In the genomic region with DNA sequence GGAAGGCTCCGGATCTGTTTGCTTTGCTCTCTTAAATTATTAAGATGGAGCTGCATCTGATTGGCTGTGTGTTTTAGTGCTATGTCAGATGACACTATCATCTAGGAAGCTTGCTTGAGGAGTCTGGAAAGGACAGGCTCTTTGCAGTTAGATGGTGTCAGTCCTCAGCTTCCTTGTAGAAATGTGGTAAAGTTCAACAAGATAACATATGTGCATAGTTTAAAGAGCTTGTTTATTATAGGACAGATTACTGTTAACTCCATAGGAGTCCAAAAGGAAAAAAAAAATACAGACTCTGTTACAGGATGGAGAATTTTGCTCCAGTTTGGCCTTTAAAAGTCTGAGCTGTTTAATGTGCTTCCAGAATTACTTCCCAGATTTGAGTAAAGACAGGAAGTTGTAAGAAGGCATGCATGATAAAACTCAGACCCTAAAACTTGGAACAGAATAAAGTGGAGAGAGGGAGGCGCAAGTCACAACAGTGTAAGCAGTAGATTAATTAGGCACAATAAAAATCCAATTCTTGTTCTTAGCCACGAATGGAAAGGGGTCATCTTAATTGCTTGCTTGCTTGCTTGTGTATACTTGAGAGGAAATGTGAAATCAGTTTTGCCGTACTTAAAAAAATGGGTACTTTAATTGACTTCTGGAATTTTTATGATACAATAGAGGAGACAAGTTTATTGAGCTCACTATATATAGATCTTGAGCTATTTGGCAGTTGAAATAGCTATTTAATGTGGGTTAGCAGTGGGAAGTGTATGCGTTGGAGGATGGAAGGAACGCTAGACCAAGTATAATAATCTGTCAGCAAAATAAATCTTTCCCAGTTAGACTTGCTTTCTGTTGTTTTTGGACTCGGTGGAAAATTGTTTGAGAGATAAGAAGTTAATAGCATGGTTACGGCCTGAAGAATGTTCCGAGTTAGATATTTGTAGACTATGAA, we compare ENCODE assay signal across 19 mouse cellular contexts. TPM values are rescaled to one million over a fixed set of nuclear protein-coding genes. Genes with fewer than 3 reads are reported as not detected.
DNase-seq lines count a peak whose midpoint lies in the region; ATAC-seq and TF ChIP-seq lines count a peak whose summit lies in the region.
"Had no signal": no experiment of that assay in that cellular context is flagged by ENCODE, and none has a peak within 500 bp of the region (broad histone marks: within the 10 kb centered on the region; RNA-seq: fewer than 3 reads in every experiment).

No protein-coding gene starts in this region.

- H3K4me2 ChIP-seq in heart, embryonic 13.5 days: no peak overlapping the region
- H3K4me2 ChIP-seq in limb, embryonic 15.5 days: no peak overlapping the region
- H3K4me2 ChIP-seq: forebrain, embryonic 13.5 days; liver, embryonic 15.5 days; midbrain, embryonic 13.5 days had no signal

- H3K9me3 ChIP-seq in heart, embryonic 13.5 days: peaks cover 4% of the 10 kb centered on the region; the same call in 1 of the 2 replicates
- H3K9me3 ChIP-seq in limb, embryonic 15.5 days: no peaks in the 10 kb centered on the region; the same call in 1 of the 2 replicates
- H3K9me3 ChIP-seq: forebrain, embryonic 13.5 days; liver, embryonic 15.5 days; midbrain, embryonic 13.5 days had no signal

- 63% methylated on average over 9 of the region's 9 CpGs for WGBS in heart, embryonic 13.5 days
- WGBS in limb, embryonic 15.5 days: 33% methylated on average over 9 of the region's 9 CpGs

- H3K36me3 ChIP-seq in heart, embryonic 13.5 days: peaks cover 16% of the 10 kb centered on the region
- H3K36me3 ChIP-seq in limb, embryonic 15.5 days: no peaks in the 10 kb centered on the region
- H3K36me3 ChIP-seq: liver, embryonic 15.5 days; midbrain, embryonic 13.5 days had no signal

- H3K4me1 ChIP-seq in heart, embryonic 13.5 days: peaks cover 27% of the 10 kb centered on the region
- H3K4me1 ChIP-seq in embryonic fibroblast, embryonic 13.5 days (ENCODE audit: control insufficient read depth, insufficient read depth, low read length): no peaks in the 10 kb centered on the region; the same call in none of the 2 replicates
- H3K4me1 ChIP-seq in limb, embryonic 15.5 days: no peaks in the 10 kb centered on the region
- H3K4me1 ChIP-seq: liver, embryonic 15.5 days had no signal

- no peak for DNase-seq in heart, postnatal 25 days (ENCODE audit: low spot score)
- peak; percentile 36 for DNase-seq in kidney, postnatal 14 days
- DNase-seq in kidney, postnatal 4 days: no peak
- DNase-seq in cerebellum, adult 11 months: no peak
- no peak for DNase-seq in T-cell, adult 2 months (ENCODE audit: low spot score)
- DNase-seq: B cell, adult 2 months; cerebellum, adult 8-10 months; layer of hippocampus, adult 9-11 months; right cerebral cortex, adult 18-20 months; thymus, postnatal 36 days had no signal

- H3K27ac ChIP-seq in heart, embryonic 13.5 days (replicated peaks): peak overlapping the region; percentile 61
- peak overlapping the region; percentile 97 for H3K27ac ChIP-seq in embryonic fibroblast, embryonic 13.5 days (ENCODE audit: insufficient read depth, low read length)
- H3K27ac ChIP-seq in limb, embryonic 15.5 days: no peak overlapping the region
- H3K27ac ChIP-seq: forebrain, embryonic 13.5 days; liver, embryonic 15.5 days; midbrain, embryonic 13.5 days had no signal

- no peak for TF ChIP-seq POLR2A in embryonic fibroblast, embryonic 13.5 days (IDR thresholded peaks at IDR 0.05; ENCODE audit: low read depth, low read length)

- H3K9ac ChIP-seq in heart, embryonic 13.5 days: no peak overlapping the region
- H3K9ac ChIP-seq in limb, embryonic 15.5 days: no peak overlapping the region
- H3K9ac ChIP-seq: forebrain, embryonic 13.5 days; liver, embryonic 15.5 days; midbrain, embryonic 13.5 days had no signal

- no peak overlapping the region for H3K4me3 ChIP-seq in heart, embryonic 13.5 days
- no peak overlapping the region for H3K4me3 ChIP-seq in embryonic fibroblast, embryonic 13.5 days (ENCODE audit: insufficient read depth, low read length)
- no peak overlapping the region for H3K4me3 ChIP-seq in limb, embryonic 15.5 days
- H3K4me3 ChIP-seq: forebrain, embryonic 13.5 days; liver, embryonic 15.5 days; midbrain, embryonic 13.5 days; myocyte had no signal

- no peak for TF ChIP-seq CTCF in embryonic fibroblast, embryonic 13.5 days (IDR thresholded peaks at IDR 0.05; ENCODE audit: borderline replicate concordance, insufficient read depth, low read length)

- intact Hi-C loops in heart, postnatal 25 days (cut with DNase I): no loop called here

- no peaks in the 10 kb centered on the region for H3K27me3 ChIP-seq in heart, embryonic 13.5 days (replicated peaks)
- H3K27me3 ChIP-seq in limb, embryonic 15.5 days: no peaks in the 10 kb centered on the region
- H3K27me3 ChIP-seq: forebrain, embryonic 13.5 days; liver, embryonic 15.5 days; midbrain, embryonic 13.5 days; Patski had no signal

- no peak for ATAC-seq in heart, embryonic 13.5 days (ENCODE audit: extremely low read depth, insufficient number of reproducible peaks, low FRiP score, low TSS enrichment)
- ATAC-seq in limb, embryonic 15.5 days (ENCODE audit: insufficient number of reproducible peaks, low FRiP score, low TSS enrichment, low read depth): peak; percentile 77; the same call in 1 of the 2 replicates
- ATAC-seq: forebrain, embryonic 13.5 days; midbrain, embryonic 13.5 days had no signal

RNA-seq across cellular contexts. Expression of gene Pawr, which starts 18.5 kb away (rescaled TPM):
- polyA plus RNA-seq in heart, embryonic 13.5 days (2015; fragmentation: Nextera tagmentation; extraction: Ambion mirVana): 9.9 and 10.3 TPM in 2 replicates
- 1 to 10 TPM; 3.0 to 3.2 TPM for total RNA-seq in heart, postnatal 25 days (2021)
- 46.2 and 51.2 TPM in 2 replicates for polyA plus RNA-seq in embryonic fibroblast, embryonic 13.5 days (2011; ENCODE audit: insufficient read length, low read depth, missing spikeins)
- polyA plus RNA-seq in limb, embryonic 15.5 days (2015; fragmentation: Nextera tagmentation; extraction: Ambion mirVana): 3.2 and 3.3 TPM in 2 replicates
- total RNA-seq: granulocyte monocyte progenitor cell, adult 5-6 weeks had no signal
